Mouse (Mus musculus): ENCODE results near the gene Osbpl6. TPM values are rescaled to one million over a fixed set of nuclear protein-coding genes. Genes with fewer than 3 reads are reported as not detected.

The Osbpl6 gene
- total RNA-seq, 2 experiments from 2014 or later, result 23.6 to 34.9 TPM

DNA sequence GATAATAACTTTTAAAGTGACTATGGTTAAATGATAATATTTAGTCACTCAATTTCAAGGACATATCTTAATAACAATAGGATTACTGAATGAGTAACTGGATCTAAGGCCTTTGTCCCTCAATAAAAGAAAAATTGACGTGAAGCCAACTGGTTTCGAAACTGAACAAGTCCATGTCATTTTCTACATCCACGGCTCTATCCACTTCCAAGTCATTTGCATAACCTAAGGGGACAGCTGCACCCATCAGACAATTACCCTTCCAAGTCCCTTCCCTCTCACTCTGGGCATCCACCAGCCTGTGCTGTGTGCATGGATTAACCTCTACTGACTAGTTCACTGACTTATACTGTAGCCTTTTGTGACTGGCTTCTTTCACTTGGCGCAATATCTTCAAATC lies 225.3 kb downstream of the Osbpl6 start:
- no peak for DNase-seq (ENCODE audit: low spot score in 2 of 2)

GRCm38 (mm10) chr2:76639637-76640036 lies 233.3 kb downstream of the Osbpl6 start:
- no peak for DNase-seq (ENCODE audit: low spot score in 2 of 2)

GRCm38 (mm10) chr2:76643801-76644200 lies 237.5 kb downstream of the Osbpl6 start:
- no peak for DNase-seq (ENCODE audit: low spot score in 2 of 2)

GRCm38 (mm10) chr2:76647441-76647869 lies 241.1 kb downstream of the Osbpl6 start:
- no peak for DNase-seq (ENCODE audit: low spot score in 2 of 2)

DNA sequence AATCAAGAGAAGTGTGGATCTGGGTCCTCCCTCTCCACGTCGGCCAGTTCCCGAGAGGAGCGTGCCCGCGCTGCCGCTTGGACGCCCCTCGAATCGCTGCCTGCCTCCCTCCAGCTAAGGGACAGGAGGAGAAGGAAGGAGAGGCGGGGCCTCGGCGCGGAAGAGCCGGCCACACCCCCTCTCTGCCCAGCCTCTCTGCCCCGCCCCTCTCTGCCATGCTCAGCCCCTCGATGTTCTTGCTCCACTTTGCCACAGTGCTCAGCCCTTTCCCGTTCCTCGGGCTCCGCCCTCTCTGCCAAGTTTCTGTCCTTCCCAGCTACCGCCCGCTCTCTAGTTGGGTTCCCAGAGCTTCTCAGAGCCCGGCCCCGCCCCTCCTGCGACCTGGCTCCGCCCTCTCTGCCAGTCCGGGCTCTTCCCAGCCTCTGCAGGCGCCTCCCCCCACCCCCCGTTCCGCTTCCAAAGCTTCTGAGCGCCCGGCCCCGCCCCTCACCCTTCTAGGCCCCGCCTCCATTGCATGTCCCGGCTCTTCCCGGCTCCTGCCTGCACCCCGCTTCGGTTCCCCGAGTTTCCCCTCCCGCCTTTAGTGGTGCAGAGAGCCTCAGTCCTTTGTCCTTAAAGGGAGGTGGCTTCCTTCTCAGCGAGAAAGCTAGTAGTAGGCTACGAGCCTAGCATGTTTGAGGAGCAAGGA lies 241.7 kb downstream of the Osbpl6 start, which contains the start of the genes Prkra and Pjvk:
Prkra (minus strand) TSS at position 133 of the 688 bp plus-strand sequence.
Pjvk (plus strand) TSS at position 594 of the 688 bp plus-strand sequence.
- DNase-seq (ENCODE audit: low spot score in 2 of 2), result peak; percentile 95 to 96

DNA sequence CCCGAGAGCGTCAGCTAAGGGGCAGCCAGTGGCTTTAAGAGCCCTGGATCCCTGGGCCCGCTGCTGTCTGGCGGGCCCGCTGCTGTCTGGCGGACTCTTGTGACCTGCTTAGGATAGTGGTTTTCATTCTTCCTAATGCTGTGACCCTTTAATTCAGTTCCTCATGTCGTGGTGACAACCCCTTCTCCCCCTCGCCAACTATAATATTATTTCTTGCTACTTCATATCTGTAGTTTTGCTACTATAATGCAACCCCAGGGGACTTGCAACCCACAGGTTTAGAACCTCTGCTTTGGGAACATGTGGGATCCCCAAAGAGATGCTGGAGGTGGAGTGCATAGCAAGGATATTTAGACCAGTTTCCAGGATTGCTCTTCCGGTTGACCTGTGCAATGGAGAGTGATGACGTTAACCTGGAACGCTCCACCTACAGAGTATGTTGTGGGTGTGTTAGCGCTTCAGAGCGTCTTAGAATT lies 242.4 kb downstream of the Osbpl6 start:
- DNase-seq (ENCODE audit: low spot score in 2 of 2), result no peak

Small RNA genes lying within 50 kb of the gene (microRNA-seq; reads per million reads assigned to microRNA genes)
- 0 reads per million in 2 experiments for gene Gm23164 (ENCODE audit: borderline number of aligned reads in 2 of 2)

Other genes starting within 250 kb of the Osbpl6 start
- under 1 TPM in 1 of 2 experiments, not detected in 1; 0.17 TPM for gene Pde11a, start 67.7 kb upstream of the Osbpl6 start, total RNA-seq (2021)
- not detected for gene Cyct, start 46.1 kb upstream of the Osbpl6 start, total RNA-seq (2021)
- 10 to 100 TPM; 31.2 to 39.7 TPM for gene Rbm45, start 36.5 kb upstream of the Osbpl6 start, total RNA-seq (2021)
- 10 to 100 TPM; 16.5 to 23.2 TPM for gene Prkra, start 241.5 kb downstream of the Osbpl6 start, total RNA-seq (2021)
- gene Pjvk, start 242.0 kb downstream of the Osbpl6 start, total RNA-seq (2021), result under 1 TPM in 1 of 2 experiments, not detected in 1; 0.74 TPM